Mouse (Mus musculus) ZHBTc4 (cell line): Measurements from ENCODE around the gene Dda1.

Source experiments
- DNase-seq: peaks from one replicate; pipeline ENCODE4 v3.0.0-alpha.2; 2011; ENCODE audit warnings: low read depth, low spot score

The Dda1 gene

GRCm38 (mm10) chr8:71495039-71495438, 26.0 kb downstream of the Dda1 start:
- DNase-seq = peak; percentile 87

GRCm38 (mm10) chr8:71495811-71496210, 26.8 kb downstream of the Dda1 start:
- no peak for DNase-seq

- peak; percentile 23 for DNase-seq
These were observed 27.5 kb downstream of the Dda1 start for GRCm38 (mm10) chr8:71496481-71496880.

- no peak for DNase-seq
These were observed 28.2 kb downstream of the Dda1 start for GRCm38 (mm10) chr8:71497077-71497645.

GRCm38 (mm10) chr8:71497881-71498501, 29.0 kb downstream of the Dda1 start:
- peak; percentile 67 for DNase-seq

- peak; percentile 67 for DNase-seq
These were observed 30.1 kb downstream of the Dda1 start for GRCm38 (mm10) chr8:71498816-71499690.

- no peak for DNase-seq
These were observed 35.4 kb downstream of the Dda1 start for GRCm38 (mm10) chr8:71504349-71504748.

- no peak for DNase-seq
These were observed 36.3 kb downstream of the Dda1 start for GRCm38 (mm10) chr8:71505326-71505725.

- DNase-seq = no peak
These were observed 37.0 kb downstream of the Dda1 start for GRCm38 (mm10) chr8:71505979-71506378.

GRCm38 (mm10) chr8:71507589-71508104, 38.6 kb downstream of the Dda1 start:
- DNase-seq = peak; percentile 98

GRCm38 (mm10) chr8:71509316-71509715, 40.3 kb downstream of the Dda1 start:
- no peak for DNase-seq

- peak; percentile 37 for DNase-seq
These were observed 42.6 kb downstream of the Dda1 start, which contains the start of gene Plvap for GRCm38 (mm10) chr8:71511644-71512043. TSS of gene Plvap (minus strand) at chr8:71511752.

GRCm38 (mm10) chr8:71513018-71513754, 44.2 kb downstream of the Dda1 start:
- DNase-seq = no peak

GRCm38 (mm10) chr8:71515043-71515442, 46.0 kb downstream of the Dda1 start:
- DNase-seq = peak; percentile 59

GRCm38 (mm10) chr8:71516786-71517185, 47.8 kb downstream of the Dda1 start:
- DNase-seq = no peak

GRCm38 (mm10) chr8:71519037-71519825, 50.2 kb downstream of the Dda1 start:
- peak; percentile 81 for DNase-seq

GRCm38 (mm10) chr8:71521634-71522033, 52.6 kb downstream of the Dda1 start:
- DNase-seq = peak; percentile 98

- DNase-seq = no peak
These were observed 56.4 kb downstream of the Dda1 start, which contains the start of gene Ccdc194 for GRCm38 (mm10) chr8:71525226-71526050. TSS of gene Ccdc194 (minus strand) at chr8:71525711.
